Mouse (Mus musculus) C2C12 (cell line): ENCODE data around the gene H2afj.

ENCODE experiments used
- CTCF ChIP-seq: IDR thresholded peaks from one replicate; pipeline ENCODE4 v1.5.1; 2011; ENCODE audit not compliant: control insufficient read depth, insufficient read depth, insufficient read length
- MYOD1 ChIP-seq: IDR thresholded peaks from one replicate; pipeline ENCODE4 v1.6.1; 2011; ENCODE audit warnings: low read depth; ENCODE audit not compliant: control insufficient read depth, insufficient read length
- MYOG ChIP-seq: IDR thresholded peaks from one replicate; pipeline ENCODE4 v1.6.1; 2011; ENCODE audit not compliant: control insufficient read depth, insufficient read length; ENCODE audit errors: extremely low read depth
- USF1 ChIP-seq: IDR thresholded peaks from one replicate; pipeline ENCODE4 v1.6.1; 2011; ENCODE audit warnings: low read depth, mild to moderate bottlenecking, control low read depth, moderate library complexity

GRCm38 (mm10) chr6:136776392-136776791 lies 31.7 kb upstream of the H2afj start:
- no peak for TF ChIP-seq MYOD1
- no peak for TF ChIP-seq CTCF
- no peak for TF ChIP-seq USF1
- TF ChIP-seq MYOG, result no peak
